Mouse (Mus musculus) cerebellum, postnatal 10 days (tissue): ENCODE results near the gene Hlf.

Source experiments
- DNase-seq, 2 experiments: peaks; one replicate each; pipeline ENCODE4 v3.0.0; 2021; ENCODE audit warnings: mixed read lengths in 2 of 2

Hlf gene

DNA sequence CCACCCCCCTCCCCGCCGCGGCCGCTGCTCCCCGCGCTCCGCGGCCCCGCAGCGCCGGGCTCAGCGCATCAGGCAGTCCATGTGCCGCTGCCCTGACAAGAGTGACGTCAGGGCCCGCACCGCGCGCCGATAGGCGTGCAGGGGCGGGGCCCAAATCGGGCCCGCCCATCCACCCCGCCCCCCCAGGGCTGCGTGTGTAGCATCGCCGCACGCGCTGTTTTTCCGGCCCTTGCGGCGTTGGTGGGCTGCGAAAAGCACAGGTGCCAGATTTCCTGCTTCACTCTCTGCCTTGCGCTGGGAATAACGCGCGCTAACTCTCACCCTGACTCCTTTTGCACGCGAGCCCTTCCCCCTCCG lies at the start of gene Hlf:
Gene Hlf, minus strand, starts transcription at position 79 of the 357 bp plus-strand sequence.
- DNase-seq: peak; percentile 96 to 97

DNA sequence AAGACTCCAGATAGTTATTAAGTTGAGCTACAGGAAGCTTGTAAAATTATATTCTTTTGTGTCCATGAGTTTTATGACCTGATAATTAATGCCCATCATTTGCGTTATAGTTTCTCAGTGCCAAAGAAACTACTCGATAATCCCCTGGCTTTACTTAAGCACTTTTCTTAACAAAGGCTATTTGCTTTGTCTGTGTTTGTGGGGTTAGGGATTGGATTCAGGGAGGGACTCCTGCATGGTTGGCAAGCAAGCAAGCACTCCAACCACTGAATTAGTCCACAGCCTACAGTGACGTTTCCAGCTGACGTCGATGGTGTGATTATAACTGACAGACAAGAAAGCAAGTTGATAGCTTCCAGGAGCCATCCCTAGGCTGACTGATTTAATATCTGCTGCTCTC lies 48.1 kb upstream of the Hlf start:
- no peak for DNase-seq

DNA sequence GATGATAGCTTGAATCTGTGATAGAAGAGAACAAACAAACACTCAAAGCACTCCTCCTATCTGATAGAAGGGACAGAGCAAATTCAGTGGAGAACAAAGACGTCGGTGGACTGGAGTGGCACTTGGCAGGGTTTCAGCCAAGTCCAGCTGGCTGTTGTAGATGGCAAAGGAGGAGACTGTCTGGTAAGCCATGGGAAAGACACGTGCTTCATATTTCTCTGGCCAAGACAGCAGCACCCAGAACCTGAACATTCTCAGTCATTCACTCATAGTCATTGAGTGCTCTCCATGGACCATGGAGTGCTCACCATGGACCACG lies 34.5 kb upstream of the Hlf start:
- peak; percentile 58 for DNase-seq

DNA sequence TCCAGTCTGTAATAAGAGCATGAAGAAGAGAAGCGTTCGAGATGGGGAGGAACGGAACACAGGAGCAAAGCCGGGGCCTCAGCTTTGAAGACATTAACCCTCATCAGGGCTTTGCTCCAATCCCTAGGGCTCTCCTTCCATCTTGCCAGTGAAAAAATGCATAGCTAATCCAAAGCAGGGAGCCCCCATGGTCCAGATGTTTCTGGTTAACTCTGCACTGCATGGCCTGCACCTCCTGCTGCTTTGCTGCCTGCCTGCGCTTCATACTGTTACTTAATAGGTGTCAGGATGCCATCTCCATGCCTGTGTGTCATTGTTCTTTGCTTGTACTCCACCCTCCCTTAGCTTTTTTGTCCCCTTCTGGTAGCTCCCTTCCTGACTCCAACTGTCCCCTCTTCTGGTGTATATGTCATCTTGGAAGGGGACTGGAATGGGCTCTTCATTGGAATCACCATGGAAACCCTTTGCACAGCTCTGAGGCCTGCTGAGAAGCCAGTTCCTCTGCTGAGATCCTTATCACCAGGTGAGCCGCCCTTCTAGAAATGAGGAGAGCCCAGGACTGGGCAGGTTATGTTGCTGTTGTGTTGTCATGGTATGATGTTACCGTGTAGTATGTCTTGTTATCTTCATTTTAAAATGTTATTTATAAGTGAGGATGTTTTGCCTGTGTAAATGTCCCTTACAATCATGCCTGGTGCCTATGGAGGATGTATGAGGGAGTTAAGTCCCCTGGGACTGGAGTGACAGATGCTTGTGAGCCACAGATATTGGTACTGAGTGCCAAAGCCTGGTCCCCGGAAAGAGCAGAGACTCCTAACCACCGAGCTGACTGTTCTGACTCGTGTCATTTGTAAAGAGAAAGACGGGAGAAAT lies 33.9 kb upstream of the Hlf start:
- DNase-seq: peak; percentile 27 to 49

DNA sequence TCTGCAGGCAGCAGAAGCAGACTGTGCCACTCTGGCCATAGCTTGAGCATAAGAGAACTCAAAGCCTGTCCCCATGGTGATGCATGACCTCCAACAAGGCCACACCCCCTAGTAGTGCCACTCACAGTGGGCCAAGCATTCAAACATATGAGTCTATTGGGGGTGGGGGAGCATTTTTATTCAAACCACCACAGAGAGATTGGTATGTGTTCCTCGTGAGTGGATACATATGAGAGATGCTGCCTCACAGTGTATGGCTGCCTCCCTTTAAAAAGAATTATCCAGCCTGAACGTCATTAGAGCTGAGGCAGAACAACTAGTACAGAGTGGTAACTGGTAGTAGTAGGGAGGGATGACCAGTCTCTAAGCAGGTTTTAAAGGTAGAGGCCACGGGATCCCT lies 33.2 kb upstream of the Hlf start:
- no peak for DNase-seq

DNA sequence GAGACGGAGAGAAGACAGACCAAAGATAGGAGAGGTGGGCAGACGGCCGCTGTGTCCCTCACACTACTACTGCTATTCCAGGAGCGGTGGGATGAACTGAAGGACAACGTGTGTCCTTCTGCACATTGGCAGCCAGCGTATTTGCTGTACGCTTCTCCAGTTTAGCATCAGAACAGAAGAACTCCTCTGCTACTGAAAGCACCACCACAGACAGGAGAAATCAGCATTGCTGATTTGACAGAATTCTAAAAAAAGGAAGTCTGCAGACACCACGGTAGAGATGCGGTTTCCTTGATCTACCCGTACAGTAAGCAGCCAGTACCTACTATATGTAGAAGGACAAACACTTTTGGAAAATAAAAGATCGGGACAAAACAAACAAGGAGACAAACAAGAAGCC lies 29.0 kb upstream of the Hlf start:
- no peak for DNase-seq

DNA sequence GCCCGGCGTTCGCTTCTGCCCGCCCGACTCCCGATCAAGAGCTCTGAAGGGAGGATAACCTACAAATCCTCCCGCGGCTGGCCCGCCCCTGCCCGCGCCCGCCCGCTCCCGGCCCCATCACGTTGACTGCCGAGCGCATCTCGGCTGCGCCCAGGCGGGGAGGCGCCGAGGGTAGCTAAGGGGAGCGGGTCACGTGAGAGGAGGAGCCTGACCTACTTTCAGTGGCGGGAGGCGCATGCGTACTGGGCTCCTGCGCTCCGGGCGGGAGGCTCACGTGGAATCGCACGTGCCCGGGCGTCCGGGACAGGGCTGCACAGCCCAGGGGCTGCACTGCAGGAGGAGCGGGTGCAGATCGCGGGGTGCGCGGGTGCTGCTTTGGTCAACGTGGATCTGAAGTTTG lies 27.2 kb upstream of the Hlf start:
- peak; percentile 98 to 99 for DNase-seq

DNA sequence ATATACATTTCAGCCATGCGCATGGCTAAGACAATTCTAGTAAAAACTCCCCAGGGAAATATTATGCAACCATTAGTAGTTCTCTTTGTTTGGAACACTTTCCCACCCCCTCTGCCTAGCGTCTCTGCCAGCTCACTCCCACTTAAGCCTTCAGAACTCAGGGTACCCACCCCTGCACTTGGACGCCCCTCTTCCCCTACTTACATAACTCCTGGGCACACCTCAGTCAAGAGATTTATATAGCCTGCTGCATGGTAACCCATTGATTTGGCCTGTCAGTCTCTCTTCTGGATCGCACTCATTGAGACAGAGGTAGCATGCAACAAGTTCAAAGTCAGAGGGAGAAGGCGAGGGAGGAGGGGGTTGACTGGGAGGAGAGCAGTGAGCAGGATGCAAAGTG lies 26.3 kb upstream of the Hlf start:
- no peak for DNase-seq

DNA sequence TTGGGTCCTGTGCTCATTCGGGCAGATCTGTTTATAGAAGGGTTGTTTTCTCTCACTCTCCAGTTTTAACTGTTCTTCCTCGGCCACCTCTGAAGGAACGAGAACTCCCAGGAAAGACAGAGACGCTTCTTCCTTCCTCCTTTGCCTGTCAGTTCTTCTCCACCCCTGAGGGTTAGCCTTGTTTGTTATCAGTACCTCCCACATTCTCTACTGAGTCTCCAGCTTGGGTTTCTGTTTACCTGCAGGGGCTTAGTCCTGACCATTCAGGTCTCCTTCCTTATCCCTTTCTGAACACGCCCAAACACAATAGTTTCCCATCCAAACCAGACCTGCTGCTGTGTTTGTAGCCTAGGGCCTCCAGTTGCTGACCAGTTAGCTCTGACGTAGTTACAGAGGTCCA lies 8.2 kb upstream of the Hlf start:
- no peak for DNase-seq

DNA sequence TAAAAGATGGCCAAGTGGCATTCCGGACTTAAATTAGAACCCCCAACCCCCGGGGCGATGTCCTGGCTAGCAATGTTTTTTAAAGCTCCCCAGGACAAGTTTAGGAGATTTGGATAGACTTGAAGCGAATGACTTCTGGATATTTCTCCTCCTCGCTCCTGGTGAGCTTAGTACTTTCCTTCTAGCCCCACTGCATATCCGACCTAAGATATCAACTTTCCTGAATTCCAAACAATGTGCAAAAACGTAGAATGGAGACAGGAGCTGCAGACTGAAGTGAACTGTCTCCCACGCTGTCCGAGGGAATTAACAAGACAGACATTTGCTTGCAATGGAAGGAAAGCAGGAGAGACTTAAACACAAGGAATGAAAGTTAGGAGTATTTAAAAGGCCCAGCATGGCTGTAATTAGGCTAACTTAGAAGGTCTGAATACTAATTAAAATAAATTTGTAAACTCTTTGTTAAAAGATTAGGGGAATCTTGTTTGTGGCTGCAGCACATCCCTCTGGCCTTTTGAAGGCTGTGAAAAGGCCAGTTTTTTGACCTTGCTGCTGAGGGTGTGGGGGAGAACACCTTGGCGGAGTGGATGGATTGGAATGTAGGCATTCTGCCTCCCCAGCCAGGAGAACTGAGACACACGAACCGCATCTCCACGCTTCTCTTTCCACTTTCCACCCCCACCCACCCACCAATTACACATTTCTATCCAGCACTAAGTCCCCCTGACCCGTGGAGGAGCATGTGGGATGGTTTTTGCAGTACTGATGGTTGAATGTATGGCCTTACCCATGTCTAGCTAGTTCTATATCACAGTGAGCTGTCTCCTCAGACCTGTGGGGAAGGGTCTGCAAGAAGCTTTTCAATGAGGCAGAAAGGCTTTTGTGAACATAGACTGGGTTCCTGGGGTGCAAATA lies 833 bp upstream of the Hlf start:
- DNase-seq: no peak

DNA sequence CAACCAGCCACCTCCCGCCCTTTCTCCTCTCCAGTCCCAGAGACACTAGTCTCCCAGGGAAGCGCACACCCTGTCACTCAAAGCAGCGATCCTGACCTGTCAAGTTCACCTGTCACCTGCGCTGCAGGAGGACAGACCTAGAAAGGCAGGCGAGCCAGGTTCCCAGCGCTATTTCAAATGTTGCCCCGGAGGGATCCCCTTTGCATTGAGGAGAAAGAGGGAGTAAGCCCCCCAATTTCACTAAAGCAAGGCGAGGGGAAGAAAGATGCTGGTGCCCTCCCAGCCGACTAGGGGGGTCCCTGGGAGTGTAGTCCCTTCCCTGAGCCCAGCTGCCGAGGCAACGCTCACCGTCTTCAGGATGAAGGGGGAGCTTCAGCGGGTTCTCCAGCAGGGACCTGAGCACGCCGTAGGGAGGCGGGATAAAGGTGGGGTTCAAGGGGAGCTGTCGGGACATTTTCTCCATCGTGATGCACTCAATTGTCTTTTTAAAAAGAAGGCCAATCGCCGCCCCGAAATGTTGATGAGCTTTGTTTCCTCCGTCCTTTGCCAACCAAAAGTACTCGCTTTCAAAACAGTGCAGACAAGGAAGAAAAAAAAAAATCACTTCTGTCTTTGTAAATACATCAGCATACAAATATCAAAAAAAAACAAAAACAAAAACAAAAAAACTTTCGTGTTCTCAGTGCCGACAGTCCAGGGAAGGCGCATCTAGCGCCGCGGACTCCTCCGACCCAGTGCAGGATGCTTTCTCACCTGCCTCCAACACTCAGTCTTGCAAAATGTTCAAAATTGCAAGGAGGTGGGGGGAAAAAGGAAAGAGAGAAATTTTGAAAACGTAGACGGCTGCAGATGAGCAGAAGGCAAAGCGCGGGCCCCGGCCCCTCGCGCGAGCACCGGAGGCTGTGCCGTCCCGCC lies 536 bp downstream of the Hlf start:
- no peak for DNase-seq

DNA sequence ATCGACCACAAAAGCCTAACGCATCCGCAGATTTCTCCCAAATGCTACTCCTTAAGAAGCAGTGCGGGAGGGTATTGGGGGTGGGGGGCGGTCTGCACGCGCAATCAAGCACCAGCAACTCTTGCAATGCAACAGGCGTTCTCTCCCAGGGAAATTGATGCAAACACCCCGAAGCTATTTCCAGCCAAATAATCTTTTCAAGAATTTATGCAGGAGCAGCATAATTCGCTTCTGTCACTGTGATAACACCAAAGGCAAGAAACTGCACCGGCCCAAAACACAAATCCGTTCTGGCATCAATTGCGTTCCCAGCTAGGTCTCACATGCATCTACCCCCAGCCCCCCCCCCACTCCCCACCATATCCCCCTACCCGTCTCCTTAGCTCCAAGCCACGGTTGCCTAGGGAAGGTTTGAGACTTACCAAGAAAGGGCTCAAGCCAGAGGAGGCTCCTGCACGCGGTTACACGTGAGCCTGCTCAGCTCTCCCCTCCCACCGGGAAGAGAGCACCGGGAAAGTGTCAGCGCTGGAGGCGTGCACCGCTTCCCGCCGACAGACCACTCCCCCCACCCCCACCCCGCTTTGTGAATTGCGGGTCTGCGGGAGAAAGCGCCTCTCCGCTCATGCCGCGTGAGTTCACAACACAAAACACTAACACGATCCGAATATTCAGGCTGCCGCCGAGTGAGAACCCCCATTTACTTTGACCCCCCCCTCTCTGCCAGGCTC lies 1.4 kb downstream of the Hlf start:
- DNase-seq: peak; percentile 46 to 51

DNA sequence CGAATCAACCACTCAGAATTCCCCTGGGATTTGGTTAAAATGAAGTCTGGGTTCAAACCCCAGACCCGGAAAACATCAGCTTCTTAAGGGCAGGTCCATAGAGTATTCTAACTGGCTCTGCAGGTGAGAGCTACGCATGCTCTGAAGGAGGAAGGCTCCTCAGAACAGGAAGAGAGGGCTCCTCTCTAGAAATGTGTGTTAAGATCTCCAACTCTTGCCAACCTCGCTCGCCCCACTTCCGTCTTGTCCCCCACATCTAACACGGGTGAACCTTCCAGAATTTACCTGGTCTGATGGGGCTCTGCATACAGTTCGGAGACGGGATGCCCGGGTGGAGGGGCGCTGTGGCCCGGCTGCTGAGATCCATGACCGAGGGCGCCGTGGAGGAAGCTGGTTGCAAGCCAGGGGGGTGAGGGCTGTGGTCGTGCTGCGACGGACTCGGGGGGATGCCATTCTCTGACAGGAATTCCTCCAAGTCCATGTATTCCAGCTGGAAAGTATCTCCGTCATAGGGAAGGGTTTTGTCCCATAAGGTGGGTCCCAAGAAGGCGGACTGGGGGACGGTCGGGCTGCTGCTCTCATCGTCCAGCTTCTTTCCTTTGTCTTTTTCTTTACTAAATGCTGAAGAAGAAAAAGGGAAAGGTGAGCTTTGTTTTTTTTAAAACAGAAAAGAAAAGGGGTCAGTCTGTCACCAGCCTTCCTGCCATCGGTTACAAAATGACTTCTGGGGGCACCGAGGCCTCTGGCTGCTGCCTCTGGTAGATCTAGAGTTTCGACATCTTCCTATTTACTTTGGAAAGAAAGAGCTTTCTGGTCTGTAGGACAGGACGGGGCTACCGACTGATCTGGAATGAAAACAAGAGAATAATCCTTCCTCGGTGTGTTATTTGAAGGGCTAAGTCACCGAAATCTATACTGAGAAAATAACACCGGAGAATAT lies 2.9 kb downstream of the Hlf start:
- no peak for DNase-seq

DNA sequence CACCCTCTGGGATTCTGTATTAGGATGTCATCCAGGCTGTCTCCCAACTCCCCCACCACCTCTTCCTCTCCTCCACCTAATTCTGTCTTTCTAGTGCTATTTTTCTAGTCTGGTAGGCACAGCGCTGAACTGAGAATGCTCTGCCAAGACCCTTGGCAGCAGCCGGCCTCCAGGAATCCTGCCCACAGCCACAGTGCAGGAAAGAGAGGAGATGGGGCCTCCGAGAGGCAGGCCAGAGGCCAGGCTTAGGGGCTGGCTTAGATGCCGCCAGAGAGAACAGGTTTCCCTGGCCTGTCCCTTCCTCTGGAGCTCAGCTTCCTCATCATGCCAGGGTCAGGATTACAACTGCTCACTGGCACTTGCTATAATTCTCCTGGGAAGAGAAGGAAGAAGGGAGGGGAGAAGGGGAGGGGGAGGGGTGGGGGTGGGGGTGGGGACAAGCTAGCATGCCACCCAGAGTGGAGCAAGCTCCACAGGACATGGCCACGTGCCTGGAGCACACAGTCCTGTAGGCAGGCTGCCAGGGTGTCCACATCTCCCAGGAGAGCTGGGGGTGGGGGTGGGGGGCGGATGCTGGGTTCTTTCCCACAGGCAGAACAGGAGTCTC lies 8.6 kb downstream of the Hlf start:
- DNase-seq: peak; percentile 96 to 98

DNA sequence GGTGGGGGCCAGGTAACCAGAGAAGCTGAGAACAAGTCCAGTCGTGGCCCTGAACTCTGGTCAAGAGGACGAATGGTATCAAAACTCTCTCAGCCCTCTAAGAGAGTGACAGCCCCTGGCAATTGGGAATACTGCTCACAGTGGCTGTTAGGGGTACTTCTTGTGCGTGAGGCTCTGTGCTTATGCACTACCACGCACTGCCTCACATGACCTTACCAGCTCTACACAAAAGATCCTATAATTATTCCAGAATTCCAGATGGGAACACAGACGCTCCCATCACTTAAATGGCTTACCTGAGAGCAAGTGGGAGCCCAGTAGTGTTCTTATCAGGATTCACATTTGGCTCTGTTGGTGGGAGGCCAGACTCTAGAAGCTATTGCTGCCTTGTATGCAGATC lies 9.6 kb downstream of the Hlf start:
- peak in 1 of 2 experiments; percentile 47 for DNase-seq

DNA sequence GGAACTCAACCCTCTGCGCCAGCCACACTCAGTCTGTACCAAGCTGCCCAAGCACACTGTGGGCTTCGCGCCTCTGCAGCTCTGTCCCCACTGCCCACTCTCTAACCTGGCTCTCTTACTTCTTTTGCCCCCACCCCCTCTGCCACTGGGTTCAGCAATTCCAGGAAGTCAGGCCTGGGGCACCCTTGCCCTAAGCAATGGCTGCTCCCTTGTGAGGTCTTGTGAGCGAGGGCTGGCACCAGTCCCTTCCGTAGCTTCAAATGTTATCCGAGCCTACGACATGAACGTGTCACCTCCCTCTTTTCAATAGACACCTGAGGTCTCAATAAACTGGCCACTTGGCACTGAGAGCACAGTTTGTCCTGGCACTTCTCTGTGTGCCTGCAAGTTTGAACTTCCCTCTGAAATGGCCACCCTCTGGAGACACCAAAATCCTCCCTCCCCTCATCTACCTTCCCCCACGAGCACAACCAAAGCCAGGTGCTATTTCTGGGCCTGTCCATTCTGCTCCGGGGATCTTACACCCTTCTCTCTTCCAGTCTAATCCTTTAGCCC lies 10.5 kb downstream of the Hlf start:
- no peak for DNase-seq

DNA sequence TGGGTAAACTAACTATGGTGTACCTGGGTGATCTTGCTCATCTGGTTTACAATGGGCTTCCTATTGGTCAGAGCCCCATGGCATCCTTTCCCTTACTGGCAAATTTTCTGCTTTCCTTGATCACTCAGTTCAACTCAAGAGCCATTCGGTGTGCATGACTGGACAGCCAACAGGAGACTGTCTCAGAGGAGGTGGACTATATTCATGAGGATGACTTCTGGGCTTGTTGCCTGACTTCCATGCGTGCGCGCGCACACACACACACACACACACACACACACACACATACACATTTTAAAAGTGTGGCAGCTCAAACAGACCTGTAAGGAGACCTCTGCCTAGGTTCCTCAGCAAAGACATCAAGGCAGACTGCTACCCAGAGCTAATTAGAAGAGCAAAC lies 12.7 kb downstream of the Hlf start:
- peak; percentile 42 to 52 for DNase-seq

DNA sequence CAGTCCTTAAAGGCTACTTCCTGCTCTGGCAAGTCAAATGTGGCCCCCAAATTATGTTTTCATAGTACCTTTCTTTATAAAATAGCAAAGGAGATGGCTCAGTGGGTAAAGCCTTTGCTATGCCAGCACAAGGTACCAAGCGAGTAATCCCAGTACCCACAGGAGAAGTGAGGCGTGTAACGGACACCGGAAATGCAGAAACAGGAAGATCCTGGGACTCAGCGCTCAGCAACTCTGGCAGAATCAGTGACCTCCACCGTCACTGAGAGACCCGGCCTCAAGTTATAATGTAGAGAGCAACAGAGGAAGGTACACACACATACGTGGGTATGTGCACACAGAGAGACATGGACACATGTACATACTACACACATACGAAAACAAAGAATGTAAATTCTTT lies 14.3 kb downstream of the Hlf start:
- DNase-seq: no peak

DNA sequence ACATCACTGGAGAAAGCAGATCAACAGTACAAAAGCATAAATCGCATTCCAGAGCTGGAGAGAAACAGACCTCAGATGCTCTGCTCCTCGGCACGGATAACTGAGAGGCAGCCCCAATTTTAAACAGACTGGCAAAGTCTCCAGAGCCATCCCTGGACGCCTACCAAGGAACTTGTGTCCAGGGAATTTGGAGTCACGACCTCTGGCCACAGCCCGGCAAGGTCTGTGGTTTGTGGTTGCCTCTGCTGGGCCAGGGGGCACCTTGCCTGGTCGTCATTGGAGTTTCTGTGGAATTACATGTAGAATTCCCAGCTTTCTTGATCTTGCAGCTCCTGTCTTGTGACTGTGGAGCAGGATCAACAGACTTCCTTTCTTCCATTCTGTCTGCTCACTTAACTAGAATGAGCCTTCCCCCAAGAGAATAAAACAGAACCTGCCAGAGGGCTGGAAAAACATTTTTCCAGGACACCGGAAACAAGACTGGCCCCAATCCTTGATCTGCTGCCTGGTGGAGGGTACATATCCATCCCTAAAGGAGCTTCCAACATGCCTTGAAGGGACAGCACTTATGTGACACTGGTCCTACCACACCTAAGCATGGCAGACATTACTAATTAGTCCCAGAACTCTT lies 19.1 kb downstream of the Hlf start:
- no peak for DNase-seq

DNA sequence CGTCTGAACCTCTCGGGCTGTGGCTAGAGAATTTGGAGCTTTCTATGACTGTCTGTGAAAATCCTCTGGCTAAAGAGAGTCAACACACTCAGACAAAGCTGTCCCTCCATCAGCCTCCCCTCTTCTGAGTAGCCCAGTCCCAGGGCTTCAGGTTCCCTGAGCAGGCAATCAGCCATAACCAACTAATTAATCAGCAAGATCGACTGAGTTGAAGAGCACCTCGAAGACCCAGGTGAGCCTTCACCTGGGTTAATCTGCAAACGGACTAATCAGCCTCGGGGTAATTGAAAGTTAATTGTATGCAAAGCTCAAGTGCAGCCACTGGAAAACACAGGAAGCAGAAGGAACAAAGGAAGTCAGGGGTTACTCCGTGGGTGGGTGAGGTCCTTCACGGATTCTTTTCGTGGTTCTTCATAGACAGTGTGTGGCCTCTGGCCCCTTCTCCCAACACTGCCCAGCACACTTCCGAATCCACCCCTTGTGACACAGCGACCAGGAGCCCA lies 19.9 kb downstream of the Hlf start:
- DNase-seq: no peak
